Mouse (Mus musculus): ENCODE measurements at regions not wholly inside any gene's neighbourhood (a gene's known extent, or its start where the extent isn't known, plus 50 kb on each side); places are given as distances from the start of the nearest gene placed in this dataset.

DNA sequence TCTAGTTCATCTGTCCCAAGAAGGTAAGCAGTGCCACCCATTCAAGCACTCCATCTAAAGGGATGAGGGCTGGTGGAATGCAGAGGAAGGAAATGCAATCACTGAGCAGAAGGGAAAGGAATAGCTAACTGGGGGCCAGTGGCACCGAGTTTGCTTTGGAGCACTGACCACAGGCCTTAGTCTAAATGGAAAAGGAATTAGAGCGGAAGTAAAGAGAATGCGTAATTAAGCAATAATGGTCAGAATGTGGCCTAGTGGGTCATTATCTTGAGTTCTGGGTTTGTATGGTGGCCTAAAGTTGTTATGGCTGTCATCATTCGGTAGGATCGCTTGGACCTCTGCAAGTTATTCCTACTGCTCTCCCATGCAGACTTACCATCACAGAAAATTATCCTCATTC is 128.8 kb upstream of the Gm10306 start:
- Histone ChIP-seq H3K36me3 (no peaks in the 10 kb centered on the region), H3K9ac (no peak overlapping the region), H3K4me1 (no peaks in the 10 kb centered on the region), H3K27ac (no peak overlapping the region), H3K9me3 (peaks cover 10% of the 10 kb centered on the region; the same call in 1 of the 2 replicates), H3K4me3 (no peak overlapping the region), H3K27me3 (no peaks in the 10 kb centered on the region), H3K4me2 (no peak overlapping the region)
- ATAC-seq (ENCODE audit: insufficient number of reproducible peaks, insufficient read depth, low FRiP score, low TSS enrichment, low read depth): no peak
- 85% methylated on average over 5 of the region's 5 CpGs for WGBS

GRCm38 (mm10) chr4:94432005-94432404 is 124.3 kb upstream of the Gm10306 start:
- H3K9ac ChIP-seq: no peak overlapping the region
- H3K36me3 ChIP-seq: no peaks in the 10 kb centered on the region
- 72% methylated on average over 3 of the region's 3 CpGs for WGBS
- no peak for ATAC-seq (ENCODE audit: insufficient number of reproducible peaks, insufficient read depth, low FRiP score, low TSS enrichment, low read depth)
- H3K27me3 ChIP-seq: no peaks in the 10 kb centered on the region
- no peak overlapping the region for H3K27ac ChIP-seq
- no peaks in the 10 kb centered on the region for H3K4me1 ChIP-seq
- no peak overlapping the region for H3K4me2 ChIP-seq
- H3K4me3 ChIP-seq: no peak overlapping the region
- peaks cover 10% of the 10 kb centered on the region; the same call in 1 of the 2 replicates for H3K9me3 ChIP-seq

DNA sequence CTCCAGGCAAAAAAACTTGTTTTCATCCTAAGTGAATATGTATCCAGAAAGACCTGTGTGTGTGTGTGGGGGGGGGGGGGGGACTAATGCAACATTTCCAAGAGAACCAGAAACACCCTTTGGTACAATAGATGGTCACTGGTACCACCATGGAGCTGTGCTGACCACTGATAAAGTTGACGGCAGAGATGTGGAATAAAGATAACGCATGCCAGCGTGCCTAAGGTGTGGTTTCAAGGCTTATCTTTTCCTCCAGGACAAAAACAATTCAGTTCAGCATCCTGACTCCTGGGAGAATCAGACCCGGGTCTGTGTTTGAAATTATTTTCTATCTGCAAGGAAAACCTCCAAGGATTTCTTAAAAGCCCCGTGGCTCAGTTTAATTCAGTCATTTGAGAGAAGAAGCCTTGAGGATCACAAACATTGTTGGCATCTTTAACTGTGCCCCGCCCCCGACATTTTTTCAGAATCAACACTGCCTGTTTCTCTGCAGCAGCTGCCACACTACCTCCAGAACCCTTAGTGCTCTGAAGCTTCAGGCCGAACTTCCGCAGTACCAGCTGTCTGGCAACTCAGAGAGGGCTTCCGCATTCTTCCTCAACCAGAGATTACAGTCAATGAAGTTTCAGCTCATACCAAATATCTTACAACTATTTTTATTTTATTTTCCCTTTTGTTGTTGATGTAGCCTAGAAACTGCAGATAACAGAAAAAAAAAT is 118.5 kb upstream of the Gm10306 start:
- 54% methylated on average over 10 of the region's 10 CpGs for WGBS
- no peaks in the 10 kb centered on the region for H3K4me1 ChIP-seq
- ATAC-seq (ENCODE audit: insufficient number of reproducible peaks, insufficient read depth, low FRiP score, low TSS enrichment, low read depth): no peak
- no peaks in the 10 kb centered on the region for H3K36me3 ChIP-seq
- H3K27me3 ChIP-seq: no peaks in the 10 kb centered on the region
- no peak overlapping the region for H3K4me3 ChIP-seq
- no peak overlapping the region for H3K4me2 ChIP-seq
- no peak overlapping the region for H3K27ac ChIP-seq
- no peaks in the 10 kb centered on the region for H3K9me3 ChIP-seq
- no peak overlapping the region for H3K9ac ChIP-seq

DNA sequence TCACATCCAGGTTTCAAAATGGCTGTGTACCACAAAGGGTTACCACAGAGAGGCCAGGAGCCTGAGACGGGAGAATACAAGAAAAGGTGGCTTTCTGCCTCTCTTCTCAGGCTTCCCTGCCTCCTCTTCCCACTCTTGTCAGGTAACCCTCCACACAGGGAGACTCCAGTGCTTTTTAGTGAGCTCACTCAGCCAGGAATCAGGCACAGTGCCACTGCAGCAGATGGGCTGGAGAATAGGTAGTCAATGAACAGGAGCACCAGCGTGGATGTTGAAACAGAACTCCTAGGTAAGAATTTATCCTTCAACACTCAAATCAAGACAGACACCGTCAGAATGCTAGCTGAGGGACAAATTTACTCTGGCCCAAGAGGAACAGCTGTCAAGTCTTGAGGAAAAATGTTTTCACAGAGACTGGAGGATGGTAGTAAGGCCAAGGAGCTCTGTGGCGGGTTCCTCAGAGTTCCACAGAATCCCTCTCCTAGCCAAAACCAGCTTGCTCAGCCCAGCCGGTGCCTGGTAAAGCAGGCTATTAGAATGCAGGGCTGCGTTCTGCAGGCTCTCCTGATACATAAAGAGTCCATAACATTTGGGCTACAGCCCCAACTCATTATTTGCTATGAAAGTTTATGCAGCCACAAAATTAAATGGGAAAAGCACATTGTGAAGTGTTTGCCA is 117.0 kb upstream of the Gm10306 start:
- Histone ChIP-seq H3K36me3 (no peaks in the 10 kb centered on the region), H3K4me2 (no peak overlapping the region), H3K27me3 (no peaks in the 10 kb centered on the region), H3K9me3 (no peaks in the 10 kb centered on the region), H3K4me1 (no peaks in the 10 kb centered on the region), H3K4me3 (no peak overlapping the region), H3K9ac (no peak overlapping the region), H3K27ac (no peak overlapping the region)
- WGBS: 77% methylated on average over 6 of the region's 6 CpGs
- ATAC-seq (ENCODE audit: insufficient number of reproducible peaks, insufficient read depth, low FRiP score, low TSS enrichment, low read depth): no peak

GRCm38 (mm10) chr4:94446604-94447003 is 109.7 kb upstream of the Gm10306 start:
- H3K4me2 ChIP-seq: no peak overlapping the region
- no peaks in the 10 kb centered on the region for H3K27me3 ChIP-seq
- H3K27ac ChIP-seq: no peak overlapping the region
- H3K4me3 ChIP-seq: no peak overlapping the region
- no peaks in the 10 kb centered on the region for H3K9me3 ChIP-seq
- ATAC-seq (ENCODE audit: insufficient number of reproducible peaks, insufficient read depth, low FRiP score, low TSS enrichment, low read depth): no peak
- H3K36me3 ChIP-seq: no peaks in the 10 kb centered on the region
- H3K9ac ChIP-seq: no peak overlapping the region
- no peaks in the 10 kb centered on the region for H3K4me1 ChIP-seq
- 74% methylated on average over 4 of the region's 4 CpGs for WGBS

All from embryonic facial prominence, embryonic 13.5 days (tissue).